Mouse (Mus musculus) Patski (cell line): ENCODE data around the gene Trim8. TPM values are rescaled to one million over a fixed set of nuclear protein-coding genes. Genes with fewer than 3 reads are reported as not detected.

ENCODE experiments used
- ATAC-seq: fragments of 100-300 bp; one replicate; pipeline ENCODE4 v1.8.0; 2021
- CTCF ChIA-PET: fragments of 350-600 bp; sonication (Branson Sonifier 250); formaldehyde crosslinking; loops from one replicate; lab custom pipeline; 2022; ENCODE audit warnings: inconsistent platforms; lab: Charles Lee
- POLR2A ChIA-PET: fragments of 350-600 bp; sonication (Branson Sonifier 250); formaldehyde crosslinking; loops from one replicate; lab custom pipeline; 2022; ENCODE audit warnings: antibody characterized with exemption, inconsistent platforms; lab: Charles Lee
- DNase-seq: peaks from one replicate; pipeline ENCODE4 v3.0.0-alpha.2; 2011; ENCODE audit warnings: low read depth, low spot score
- H3K27me3 ChIP-seq: fragments of 371-371 bp; one replicate; pipeline ENCODE4 v1.5.1; 2021
- CTCF ChIP-seq: fragments of 100-300 bp; IDR thresholded peaks from one replicate; pipeline ENCODE4 v1.5.1; 2021
- in situ Hi-C: fragments of 300-500 bp; cut with MboI; formaldehyde crosslinking; loops from 3 replicates; pipeline ENCODE4 v1.11.1; 2018; ENCODE audit warnings: low pct_unique_long_range_greater_than_20kb, mixed read lengths
- polyA plus RNA-seq: library from polyadenylated mRNA; unstranded; gene quantifications from one replicate; pipeline ENCODE4 v1.2.3, GENCODE M21; 2021

Trim8 gene
- polyA plus RNA-seq, 1 experiment from 2014 or later: 89.9 TPM

DNA sequence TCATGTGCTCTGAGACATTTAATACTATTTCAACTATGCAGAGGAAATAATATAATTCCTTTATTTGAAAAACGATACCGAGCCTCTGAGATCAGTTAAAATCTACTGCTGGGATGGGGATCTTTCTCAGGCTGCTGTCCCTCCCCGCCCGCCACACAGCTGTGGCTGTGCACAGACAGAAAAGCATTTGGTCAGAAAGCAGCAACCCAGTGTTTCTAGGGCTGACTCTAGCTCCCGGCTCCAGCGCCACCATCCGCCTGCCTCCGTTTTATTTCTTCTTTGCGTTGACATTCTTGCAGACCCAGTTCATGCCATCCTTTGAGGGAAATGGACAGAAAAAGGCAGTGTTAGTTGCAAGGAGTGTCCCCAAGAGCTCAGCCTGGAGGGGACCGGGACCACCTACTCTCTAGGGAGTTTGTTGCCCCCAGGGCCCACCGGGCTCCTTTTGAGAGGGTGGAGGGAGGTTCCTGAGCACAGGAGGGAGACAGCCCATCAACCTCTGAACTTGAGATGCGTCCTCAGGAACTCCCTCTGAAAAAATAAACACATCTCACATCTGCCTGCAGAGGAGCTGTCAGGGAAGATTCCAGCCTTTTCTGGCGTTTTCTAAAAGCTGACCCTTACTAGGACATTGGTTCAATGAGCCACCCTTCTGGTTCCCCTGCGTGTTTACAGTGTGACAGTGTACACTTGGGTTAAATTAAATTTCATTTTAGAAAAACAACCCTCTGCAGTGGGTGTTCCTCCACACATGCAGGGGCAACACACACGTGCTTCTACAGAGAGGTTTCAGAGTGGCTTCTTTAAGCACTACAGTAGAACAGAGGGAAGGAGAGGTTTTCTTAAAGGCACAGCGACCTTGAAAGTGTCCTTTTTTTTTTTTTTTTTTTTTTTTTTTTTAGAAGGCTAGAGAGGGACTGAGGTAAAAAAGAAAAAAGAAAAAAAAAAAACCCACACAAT is 29.8 kb downstream of the Trim8 start:
- no peaks in the 10 kb centered on the region for H3K27me3 ChIP-seq
- CTCF ChIA-PET: interaction anchor here (0.9 to 8.9 kb wide), 6 partner anchors 10 to 126 kb away, joined by 3 to 73 read pairs (median 6); partner anchors contain the start of gene Trim8
- TF ChIP-seq CTCF: no peak
- ATAC-seq: peak; percentile 3
- POLR2A ChIA-PET: interaction anchor here (0.9 to 16.1 kb wide), 6 partner anchors 12 to 140 kb away, joined by 3 to 388 read pairs (median 4); partner anchors contain the start of gene Trim8
- in situ Hi-C loops: loop anchor here (5.0 kb wide), 1 partner anchor 134 kb away; the partner anchor contains the start of genes Actr1a and Sufu
- DNase-seq: no peak

DNA sequence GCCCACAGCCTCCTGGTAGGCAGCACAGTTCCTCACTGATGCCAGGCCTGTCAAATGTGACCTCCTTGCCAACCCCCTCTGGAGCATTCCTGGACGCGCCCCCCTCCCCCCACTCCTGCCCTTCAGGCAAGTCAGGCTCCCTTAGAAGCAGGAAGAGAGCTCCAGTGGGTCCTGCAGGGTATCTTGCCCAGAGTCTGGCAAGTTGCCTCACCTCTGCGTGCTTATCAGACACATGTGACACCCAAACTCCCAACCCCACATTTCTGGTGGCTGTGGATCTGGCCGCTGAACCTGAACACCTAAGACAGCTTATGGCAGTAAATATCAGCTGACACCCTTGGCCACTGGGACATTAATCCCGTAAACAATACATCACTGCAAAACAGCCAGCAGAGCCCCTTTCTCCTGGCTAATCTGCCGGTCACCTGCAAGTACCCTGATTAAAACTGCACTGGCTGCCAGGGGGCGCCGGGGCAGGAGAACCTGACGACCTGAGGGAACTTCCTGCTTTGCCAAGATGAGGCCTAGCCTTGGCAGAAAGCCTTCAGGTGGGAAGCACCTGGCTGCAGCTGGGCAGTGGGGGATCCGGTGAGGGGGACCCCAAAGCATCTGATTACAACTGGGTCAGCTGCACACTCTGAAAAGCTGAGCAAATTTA is 30.7 kb downstream of the Trim8 start:
- peak; percentile 51 for ATAC-seq
- in situ Hi-C loops: loop anchor here (5.0 kb wide), 1 partner anchor 135 kb away; the partner anchor contains the start of genes Actr1a and Sufu
- POLR2A ChIA-PET: interaction anchor here (1.0 to 16.1 kb wide), 5 partner anchors 9 to 49 kb away, joined by 4 to 388 read pairs (median 5); partner anchors contain the start of gene Trim8

DNA sequence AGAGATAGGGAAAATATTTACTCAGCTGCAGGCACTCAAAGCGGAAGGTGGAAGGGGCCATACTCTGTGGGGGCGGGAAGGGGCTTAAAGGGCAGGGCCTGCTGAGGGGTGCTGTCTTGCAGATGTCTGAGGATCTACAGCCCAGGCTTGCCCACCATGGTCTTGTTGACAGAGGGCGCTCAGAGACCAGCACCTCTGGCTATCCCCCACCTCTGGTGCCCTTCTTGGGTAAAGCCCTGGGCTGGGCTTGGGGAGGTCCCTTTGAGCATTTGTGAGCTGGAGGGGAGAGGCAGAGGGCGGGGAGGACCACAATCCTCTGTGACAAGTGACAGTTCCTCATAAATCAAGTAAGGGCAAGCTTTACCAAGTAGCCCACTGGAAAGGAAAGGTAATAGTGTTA is 31.6 kb downstream of the Trim8 start:
- DNase-seq (no peak), ATAC-seq (no peak)
- in situ Hi-C loops: loop anchor here (5.0 kb wide), 1 partner anchor 136 kb away; the partner anchor contains the start of genes Actr1a and Sufu
- TF ChIP-seq CTCF: no peak
- H3K27me3 ChIP-seq: no peaks in the 10 kb centered on the region
- CTCF ChIA-PET: interaction anchor here (0.9 to 8.9 kb wide), 7 partner anchors 8 to 137 kb away, joined by 3 to 73 read pairs (median 6); partner anchors contain the start of genes Sufu and Trim8
- POLR2A ChIA-PET: interaction anchor here (1.2 to 16.1 kb wide), 2 partner anchors 10 to 27 kb away, joined by 4 to 388 read pairs; partner anchors contain the start of gene Trim8

More for the DNA sequence above, 30.7 kb downstream of the Trim8 start:
- no peak for DNase-seq
- no peaks in the 10 kb centered on the region for H3K27me3 ChIP-seq
- no peak for TF ChIP-seq CTCF
- CTCF ChIA-PET: interaction anchor here (1.3 to 8.9 kb wide), 4 partner anchors 9 to 76 kb away, joined by 3 to 73 read pairs (median 6); partner anchors contain the start of gene Trim8

DNA sequence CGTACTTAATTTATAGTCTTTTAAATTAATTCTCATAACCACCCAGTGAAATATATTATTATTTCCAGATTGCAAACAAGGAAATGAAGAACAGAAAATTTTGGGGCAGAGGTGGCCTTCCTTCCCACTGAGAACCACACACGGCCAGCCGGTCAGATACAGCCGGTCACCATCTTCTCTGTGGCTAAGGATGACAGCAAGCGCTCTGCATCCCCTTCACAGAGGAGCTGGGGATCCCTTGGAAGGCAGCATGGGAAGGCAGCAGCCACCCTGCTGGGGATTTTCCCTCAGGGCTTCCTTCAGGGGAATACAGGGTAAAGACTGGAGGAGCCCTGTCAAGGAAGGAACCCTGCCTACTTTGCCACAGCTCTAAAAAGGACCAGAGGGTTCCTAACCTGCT is 32.0 kb downstream of the Trim8 start:
- in situ Hi-C loops: loop anchor here (5.0 kb wide), 1 partner anchor 136 kb away; the partner anchor contains the start of genes Actr1a and Sufu
- DNase-seq (no peak), ATAC-seq (no peak)
- no peaks in the 10 kb centered on the region for H3K27me3 ChIP-seq
- CTCF ChIA-PET: interaction anchor here (0.9 to 8.9 kb wide), 5 partner anchors 10 to 137 kb away, joined by 3 to 73 read pairs (median 6); partner anchors contain the start of genes Sufu and Trim8
- no peak for TF ChIP-seq CTCF
- POLR2A ChIA-PET: interaction anchor here (16.1 kb wide), 1 partner anchor 27 kb away, joined by 388 read pairs; the partner anchor contains the start of gene Trim8

DNA sequence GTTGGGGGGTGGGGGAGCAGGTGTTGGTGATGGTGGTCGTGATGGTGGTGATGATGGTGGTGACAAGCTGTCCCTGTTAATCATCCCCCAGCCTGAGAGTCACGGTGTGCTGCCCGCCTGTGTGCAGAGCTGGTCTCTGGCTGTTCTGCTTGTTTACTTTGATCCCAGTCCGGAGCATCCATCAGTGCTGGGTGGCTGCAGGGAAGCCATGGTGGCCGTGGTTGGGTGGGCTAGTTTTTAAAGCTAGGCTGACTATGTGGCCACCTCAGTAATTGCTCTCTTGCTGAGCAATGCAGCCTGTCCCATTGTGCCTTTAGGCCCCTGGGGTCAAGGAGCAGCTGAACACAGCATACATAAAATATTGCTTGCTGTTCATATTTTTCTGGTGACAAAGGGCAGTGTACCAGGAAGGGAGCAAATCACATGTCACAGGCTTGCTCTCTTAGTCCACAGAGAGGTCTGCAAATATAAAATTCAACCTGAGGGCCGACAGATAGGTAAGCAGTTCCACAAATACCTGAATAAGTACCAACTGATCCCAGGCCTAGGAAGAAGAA is 33.1 kb downstream of the Trim8 start:
- no peaks in the 10 kb centered on the region for H3K27me3 ChIP-seq
- DNase-seq: no peak
- TF ChIP-seq CTCF: no peak
- in situ Hi-C loops: loop anchor here (5.0 kb wide), 2 partner anchors 32 to 137 kb away; partner anchors contain the start of genes Actr1a, Sufu and Trim8
- POLR2A ChIA-PET: interaction anchor here (0.9 to 16.1 kb wide), 2 partner anchors 28 to 31 kb away, joined by 3 to 388 read pairs; partner anchors contain the start of gene Trim8
- no peak for ATAC-seq
- CTCF ChIA-PET: interaction anchor here (0.7 to 8.9 kb wide), 4 partner anchors 9 to 138 kb away, joined by 4 to 73 read pairs (median 6); partner anchors contain the start of genes Sufu and Trim8

DNA sequence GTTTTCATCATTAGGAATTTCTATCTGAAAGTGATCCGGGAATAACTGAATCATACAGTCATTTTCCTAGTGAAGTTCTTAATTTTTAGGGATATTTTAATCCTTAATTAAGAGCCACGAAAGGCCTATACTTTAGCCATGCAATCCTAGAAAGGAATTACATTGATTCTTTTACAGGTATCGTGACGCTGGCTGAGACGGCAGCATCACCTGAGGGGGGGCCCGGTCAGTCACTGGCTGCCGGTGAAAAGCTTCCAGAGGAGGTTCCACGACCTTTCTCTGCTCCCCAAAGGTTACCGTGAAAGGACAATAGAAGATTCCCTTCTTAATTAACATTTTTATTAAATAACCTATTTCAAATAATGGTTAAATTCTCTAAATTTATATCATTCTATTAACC is 35.9 kb downstream of the Trim8 start:
- ChIA-PET CTCF (interaction anchor here (2.0 kb wide), 1 partner anchor 34 kb away, joined by 5 read pairs; no protein-coding TSS in a partner anchor), POLR2A (interaction anchor here (1.0 to 1.9 kb wide), 2 partner anchors 35 to 37 kb away, joined by 3 to 9 read pairs; partner anchors contain the start of gene Trim8)
- DNase-seq (no peak), ATAC-seq (no peak)
- H3K27me3 ChIP-seq: no peaks in the 10 kb centered on the region
- in situ Hi-C loops: loop anchor here (5.0 kb wide), 1 partner anchor 35 kb away; the partner anchor contains the start of gene Trim8
- no peak for TF ChIP-seq CTCF

DNA sequence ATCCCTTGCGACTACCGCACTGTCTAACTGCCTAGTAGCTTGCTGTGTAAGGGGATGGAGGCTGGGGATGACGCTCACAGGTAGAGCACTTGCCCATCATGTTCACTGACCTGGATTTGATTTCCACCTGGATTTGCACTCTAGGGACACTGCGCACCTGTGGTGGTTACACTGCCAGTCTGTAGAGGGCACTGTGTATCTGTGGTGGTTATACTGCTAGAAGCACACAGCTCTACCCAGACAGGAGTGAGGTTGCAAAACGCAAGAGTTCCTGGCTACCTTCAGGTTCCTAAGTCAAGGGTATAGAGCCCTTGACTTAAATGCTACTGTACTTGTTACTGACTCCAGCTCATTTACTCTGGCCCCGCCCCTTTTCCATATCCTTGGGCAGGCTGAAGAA is 36.7 kb downstream of the Trim8 start:
- in situ Hi-C loops: loop anchor here (5.0 kb wide), 1 partner anchor 36 kb away; the partner anchor contains the start of gene Trim8
- CTCF ChIA-PET: interaction anchor here (1.2 to 2.0 kb wide), 4 partner anchors 24 to 38 kb away, joined by 3 to 5 read pairs (median 3); no protein-coding TSS in a partner anchor
- TF ChIP-seq CTCF: peak; percentile 56
- POLR2A ChIA-PET: interaction anchor here (1.0 to 1.9 kb wide), 2 partner anchors 36 to 38 kb away, joined by 3 to 9 read pairs; partner anchors contain the start of gene Trim8
- no peaks in the 10 kb centered on the region for H3K27me3 ChIP-seq
- DNase-seq (no peak), ATAC-seq (no peak)

DNA sequence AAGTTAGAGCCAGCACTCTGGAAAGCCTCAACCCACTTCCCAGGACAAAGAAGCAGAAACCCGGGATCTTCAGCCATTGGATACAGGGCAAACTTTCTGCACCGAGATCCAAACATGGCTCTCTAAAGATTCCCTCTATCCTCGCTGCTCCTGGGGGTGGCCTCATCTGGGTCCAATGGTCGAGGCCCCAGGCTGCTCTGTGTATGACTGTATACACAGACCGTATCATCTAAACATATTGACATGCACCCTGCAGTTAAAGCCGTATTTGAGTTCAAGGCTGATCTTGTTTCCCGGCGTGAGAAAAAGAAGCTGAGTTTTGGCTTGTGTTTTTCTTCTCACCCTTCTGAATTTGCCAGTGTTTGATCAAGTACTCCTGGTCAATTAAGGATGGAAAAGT is 41.2 kb downstream of the Trim8 start:
- POLR2A ChIA-PET: no interaction called here
- no peaks in the 10 kb centered on the region for H3K27me3 ChIP-seq

DNA sequence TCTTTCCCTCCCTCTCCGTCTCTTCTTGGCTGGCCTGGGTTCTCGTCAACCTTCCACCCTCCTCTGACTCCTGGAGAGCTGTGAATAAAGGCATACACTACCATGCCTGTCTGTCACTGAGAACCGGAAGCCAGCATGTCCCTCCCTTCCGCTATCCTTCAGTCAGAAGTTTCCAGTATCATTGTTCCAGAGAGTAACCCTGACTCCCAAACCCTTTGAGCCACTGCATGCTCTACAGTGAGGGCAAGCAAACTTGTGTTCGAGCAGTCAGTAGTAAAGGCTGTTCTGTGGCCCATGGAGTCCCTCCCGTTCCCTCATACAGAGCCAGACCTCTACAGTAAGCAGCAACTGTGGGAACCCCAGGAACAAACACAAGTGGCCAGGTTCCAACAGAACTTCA is 46.1 kb downstream of the Trim8 start:
- ChIA-PET POLR2A (no interaction called here), CTCF (interaction anchor here (1.0 kb wide), 1 partner anchor 24 kb away, joined by 3 read pairs; no protein-coding TSS in a partner anchor)
- H3K27me3 ChIP-seq: no peaks in the 10 kb centered on the region
- in situ Hi-C loops: no loop called here
- TF ChIP-seq CTCF: no peak
- no peak for ATAC-seq
- no peak for DNase-seq

More for the DNA sequence above, 41.2 kb downstream of the Trim8 start:
- in situ Hi-C loops: no loop called here
- CTCF ChIA-PET: interaction anchor here (2.5 kb wide), 1 partner anchor 9 kb away, joined by 6 read pairs; no protein-coding TSS in a partner anchor
- DNase-seq (no peak), ATAC-seq (no peak)
- no peak for TF ChIP-seq CTCF
